Mouse (Mus musculus): ENCODE measurements around the gene Tas1r2.

DNA sequence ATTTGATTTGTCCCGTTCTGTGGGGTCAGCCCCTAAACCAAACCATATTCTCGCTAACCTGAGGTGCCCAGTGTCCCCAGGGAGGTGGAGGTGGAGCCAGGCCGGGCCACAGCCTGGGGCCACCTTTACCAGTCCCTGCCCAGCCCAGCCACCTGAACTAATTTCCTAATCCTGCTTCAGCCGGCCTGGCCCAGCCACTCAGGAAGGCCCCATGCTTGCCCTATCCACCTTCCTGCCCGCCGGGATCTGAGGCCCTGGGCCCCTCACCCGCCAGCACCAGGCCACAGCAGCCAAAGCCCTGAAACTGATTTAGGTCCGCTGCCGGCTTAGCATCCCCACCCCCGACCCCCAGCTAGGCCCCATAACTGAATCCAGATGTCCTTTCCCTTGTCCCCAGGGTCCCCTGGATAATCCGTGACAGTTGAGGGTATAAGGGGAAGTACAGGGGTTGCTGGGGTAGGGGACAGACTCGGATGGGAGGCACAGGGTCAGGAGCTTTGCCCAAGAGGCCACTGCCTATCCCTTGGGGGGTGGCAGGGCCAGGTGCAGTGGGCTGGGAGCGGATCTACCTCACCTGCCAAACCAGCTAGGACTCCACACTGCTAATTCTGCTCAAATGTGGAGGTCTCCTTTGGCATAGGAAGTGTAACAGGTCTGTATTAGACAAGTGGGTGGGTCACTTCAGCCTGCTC, 62.0 kb downstream of the Tas1r2 start:
- no peak for TF ChIP-seq USF1 (IDR thresholded peaks at IDR 0.05; ENCODE audit: low read depth)
- TF ChIP-seq CTCF (IDR thresholded peaks at IDR 0.05; ENCODE audit: control insufficient read depth, insufficient read depth, insufficient read length), result no peak
- no peak for TF ChIP-seq MYOD1 (IDR thresholded peaks at IDR 0.05; ENCODE audit: control insufficient read depth, insufficient read length, low read depth)
- no peak for TF ChIP-seq MYOG (IDR thresholded peaks at IDR 0.05; ENCODE audit: control insufficient read depth, extremely low read depth, insufficient read length)
- no peak for TF ChIP-seq MAX (IDR thresholded peaks at IDR 0.05)
- TF ChIP-seq FOSL1 (IDR thresholded peaks at IDR 0.05; ENCODE audit: insufficient read depth, low read length, poor library complexity, severe bottlenecking), result no peak

Measured in C2C12 (cell line).